Mouse (Mus musculus) CH12.LX (cell line): ENCODE data around the gene Gm10428. TPM values are rescaled to one million over a fixed set of nuclear protein-coding genes. Genes with fewer than 3 reads are reported as not detected.

Experiments
- DNase-seq: peaks from one replicate; pipeline ENCODE4 v3.0.0-alpha.2; 2013; ENCODE audit errors: extremely low read depth
- H3K27ac ChIP-seq: 2 replicates; pipeline ENCODE4 v1.5.1; 2012; ENCODE audit warnings: low read depth, mild to moderate bottlenecking, control low read depth, moderate library complexity; ENCODE audit not compliant: insufficient read depth
- H3K27me3 ChIP-seq: replicated peaks from 2 replicates; pipeline ENCODE3; 2012; ENCODE audit warnings: inconsistent platforms
- H3K36me3 ChIP-seq, 2 experiments: replicated peaks in 1 of 2; 2 replicates each; pipeline versions ENCODE3 to v1.6.1; 2012; ENCODE audit warnings: inconsistent platforms in 1 of 2, low read length in 1 of 2, mild to moderate bottlenecking in 1 of 2, mixed read lengths in 1 of 2, moderate library complexity in 1 of 2; ENCODE audit not compliant: control insufficient read depth in 1 of 2, insufficient read depth in 1 of 2
- H3K4me1 ChIP-seq, 2 experiments: 2 replicates each; pipeline ENCODE4 v1.6.1; 2012; ENCODE audit warnings: inconsistent platforms in 1 of 2, moderate library complexity in 1 of 2; ENCODE audit not compliant: insufficient read depth in 2 of 2, control insufficient read depth in 1 of 2
- H3K4me2 ChIP-seq: 2 replicates; pipeline ENCODE4 v1.6.1; 2012; ENCODE audit warnings: low read depth, mild to moderate bottlenecking, control low read depth; ENCODE audit not compliant: poor library complexity, insufficient read depth, severe bottlenecking
- H3K4me3 ChIP-seq, 3 experiments: fragments of 150-350 bp in 1 of 3; sonication (generic) in 1 of 3; replicated peaks in 1 of 3; 2 replicates each; pipeline versions ENCODE3 to v1.5.1; 2011 to 2012; ENCODE audit warnings: low read depth in 2 of 3, low read length in 2 of 3, mild to moderate bottlenecking in 2 of 3, moderate library complexity in 2 of 3, control low read depth in 1 of 3, improper control_type of control experiment in 1 of 3, inconsistent platforms in 1 of 3, mixed read lengths in 1 of 3; ENCODE audit not compliant: poor library complexity in 1 of 3
- H3K79me2 ChIP-seq: replicated peaks from 2 replicates; pipeline ENCODE4 v1.6.1; 2012; ENCODE audit warnings: mild to moderate bottlenecking, moderate library complexity; ENCODE audit not compliant: control insufficient read depth, poor library complexity, insufficient read depth, severe bottlenecking; ENCODE audit errors: extremely low read depth
- H3K9ac ChIP-seq: 2 replicates; pipeline ENCODE4 v1.6.1; 2012; ENCODE audit warnings: low read depth, mild to moderate bottlenecking, control low read depth, moderate library complexity; ENCODE audit not compliant: insufficient read depth
- H3K9me3 ChIP-seq: replicated peaks from 2 replicates; pipeline ENCODE3; 2012; ENCODE audit warnings: low read length, inconsistent platforms, mixed read lengths
- CHD1 ChIP-seq: IDR thresholded peaks from 2 replicates; pipeline ENCODE4 v1.6.1; 2012; ENCODE audit warnings: low read depth, low read length, improper control_type of control experiment, inconsistent platforms
- CTCF ChIP-seq, 2 experiments: IDR thresholded peaks in 1 of 2; conservative IDR thresholded peaks in 1 of 2; 2 replicates each; pipeline ENCODE4 v1.5.1; 2011 to 2012; ENCODE audit warnings: low read depth in 2 of 2, low read length in 2 of 2, improper control_type of control experiment in 1 of 2, inconsistent platforms in 1 of 2, mild to moderate bottlenecking in 1 of 2, moderate library complexity in 1 of 2
- E2F4 ChIP-seq: IDR thresholded peaks from 2 replicates; pipeline ENCODE4 v1.6.1; 2011; ENCODE audit warnings: low read depth, low read length, improper control_type of control experiment; ENCODE audit not compliant: insufficient replicate concordance
- JUN ChIP-seq: IDR thresholded peaks from 2 replicates; pipeline ENCODE4 v1.6.1; 2011; ENCODE audit warnings: low read depth, mild to moderate bottlenecking, low read length, improper control_type of control experiment, moderate library complexity; ENCODE audit not compliant: insufficient read depth
- MAX ChIP-seq: IDR thresholded peaks from 2 replicates; pipeline ENCODE4 v1.6.1; 2011; ENCODE audit warnings: low read length, improper control_type of control experiment
- MAZ ChIP-seq: IDR thresholded peaks from 2 replicates; pipeline ENCODE4 v1.6.1; 2012; ENCODE audit warnings: low read depth, mild to moderate bottlenecking, inconsistent platforms, low read length, improper control_type of control experiment, moderate library complexity
- MEF2A ChIP-seq: IDR thresholded peaks from 2 replicates; pipeline ENCODE4 v1.6.1; 2014; ENCODE audit warnings: low read depth, mild to moderate bottlenecking, inconsistent platforms, low read length, improper control_type of control experiment, borderline replicate concordance
- NELFE ChIP-seq: IDR thresholded peaks from 2 replicates; pipeline ENCODE4 v1.6.1; 2011; ENCODE audit warnings: low read depth, low read length, improper control_type of control experiment
- POLR2A ChIP-seq: IDR thresholded peaks from 2 replicates; pipeline ENCODE4 v1.6.1; 2011; ENCODE audit warnings: low read depth, mild to moderate bottlenecking, improper control_type of control experiment, low read length
- POLR2AphosphoS2 ChIP-seq: IDR thresholded peaks from 2 replicates; pipeline ENCODE4 v1.6.1; 2011; ENCODE audit warnings: low read depth, low read length, improper control_type of control experiment
- RAD21 ChIP-seq: IDR thresholded peaks from 2 replicates; pipeline ENCODE4 v1.6.1; 2011; ENCODE audit warnings: low read depth, mild to moderate bottlenecking, low read length, improper control_type of control experiment, moderate library complexity
- RCOR1 ChIP-seq: conservative IDR thresholded peaks from 2 replicates; pipeline ENCODE4 v1.6.1; 2012; ENCODE audit warnings: low read depth, mild to moderate bottlenecking, inconsistent platforms, low read length, improper control_type of control experiment
- TCF12 ChIP-seq: IDR thresholded peaks from 2 replicates; pipeline ENCODE4 v1.6.1; 2014; ENCODE audit warnings: low read depth, mild to moderate bottlenecking, inconsistent platforms, low read length, improper control_type of control experiment
- UBTF ChIP-seq: IDR thresholded peaks from 2 replicates; pipeline ENCODE4 v1.6.1; 2012; ENCODE audit warnings: low read depth, mild to moderate bottlenecking, inconsistent platforms, low read length, improper control_type of control experiment, moderate library complexity
- USF1 ChIP-seq: IDR thresholded peaks from 2 replicates; pipeline ENCODE4 v1.6.1; 2014; ENCODE audit warnings: low read depth, mild to moderate bottlenecking, inconsistent platforms, low read length, improper control_type of control experiment
- dilution Hi-C: fragments of 300-500 bp; cut with MboI; formaldehyde crosslinking; loops from 2 replicates; pipeline ENCODE4 v1.14.3; 2020; ENCODE audit warnings: low sequenced_read_pairs; ENCODE audit not compliant: extremely low pct_unique_long_range_greater_than_20kb, extremely low pct_ligation_motif_present
- in situ Hi-C: fragments of 300-500 bp; cut with MboI; formaldehyde crosslinking; loops from 3 replicates; pipeline ENCODE4 v1.14.3; 2019; ENCODE audit warnings: low sequenced_read_pairs, low pct_ligation_motif_present, low pct_unique_long_range_greater_than_20kb, mixed read lengths
- polyA plus RNA-seq: library from polyadenylated mRNA; unstranded; fragments of >175 nt; gene quantifications from 2 replicates; pipeline ENCODE4 v1.2.1, GENCODE M21; 2012; ENCODE audit warnings: low read depth; ENCODE audit not compliant: insufficient read length
- total RNA-seq, 2 experiments: library from RNA; depleted of rRNA; stranded (reverse); fragments of 300-350 nt in 1 of 2; fragments of >200 nt in 1 of 2; gene quantifications; 2 replicates each; pipeline ENCODE4 v1.2.3; 2012 to 2014

Gm10428 gene
- total and polyA plus RNA-seq, 3 experiments, result not detected

GRCm38 (mm10) chr11:62710657-62711056, 42.2 kb upstream of the Gm10428 start:
- TF ChIP-seq RAD21 (no peak), USF1 (no peak), CTCF (conservative IDR thresholded peaks at IDR 0.05 in 1 of 2, IDR thresholded peaks at IDR 0.05 in 1 of 2; ENCODE audit: low read depth in 2 of 2, low read length in 2 of 2) (0 out of 4 replicates have a peak, but pooled peaks of 1 of the 2 experiments have one; percentile 3), CHD1 (no peak)
- Histone ChIP-seq H3K27ac (no peak overlapping the region), H3K79me2 (no peaks in the 10 kb centered on the region), H3K36me3 (peaks cover 12 to 45% of the 10 kb centered on the region in 2 experiments), H3K9ac (no peak overlapping the region), H3K9me3 (no peaks in the 10 kb centered on the region), H3K4me1 (peaks cover 6 to 29% of the 10 kb centered on the region in 2 experiments; a peak in 3 of 4 replicates), H3K4me2 (no peak overlapping the region), H3K27me3 (no peaks in the 10 kb centered on the region), H3K4me3 (no peak overlapping the region)
- dilution Hi-C loops (no loop called here), in situ Hi-C loops (no loop called here)
- no peak for DNase-seq

- H3K4me1 ChIP-seq, result peaks cover 2 to 24% of the 10 kb centered on the region in 2 experiments; a peak in 3 of 4 replicates
- in situ Hi-C loops (no loop called here), dilution Hi-C loops (no loop called here)
- H3K27ac ChIP-seq, result no peak overlapping the region
- H3K4me3 ChIP-seq, result no peak overlapping the region
- no peak overlapping the region for H3K9ac ChIP-seq
- no peaks in the 10 kb centered on the region for H3K27me3 ChIP-seq
- peaks cover 24 to 50% of the 10 kb centered on the region in 2 experiments for H3K36me3 ChIP-seq
- TF ChIP-seq MEF2A (no peak), RCOR1 (no peak), CHD1 (no peak), UBTF (no peak), POLR2A (no peak), USF1 (no peak), NELFE (no peak), MAX (no peak), E2F4 (no peak), MAZ (no peak), CTCF (conservative IDR thresholded peaks at IDR 0.05 in 1 of 2, IDR thresholded peaks at IDR 0.05 in 1 of 2; ENCODE audit: low read depth in 2 of 2, low read length in 2 of 2) (no peak), TCF12 (no peak), JUN (no peak), POLR2AphosphoS2 (no peak), RAD21 (no peak)
- no peaks in the 10 kb centered on the region for H3K9me3 ChIP-seq
- no peak overlapping the region for H3K4me2 ChIP-seq
- no peaks in the 10 kb centered on the region for H3K79me2 ChIP-seq
- no peak for DNase-seq
Observed at GRCm38 (mm10) chr11:62728276-62728675, 24.6 kb upstream of the Gm10428 start.
